Mouse (Mus musculus) midbrain, postnatal 0 days (tissue): ENCODE data around the gene Kif13a. TPM values are rescaled to one million over a fixed set of nuclear protein-coding genes. Genes with fewer than 3 reads are reported as not detected.

Source experiments
- ATAC-seq: fragments of 200-750 bp; cut with Nextera tagmentation; 2 replicates; pipeline ENCODE4 v1.8.0; 2017; ENCODE audit warnings: moderate number of reproducible peaks, mild to moderate bottlenecking, moderate TSS enrichment, moderate library complexity; ENCODE audit not compliant: low FRiP score
- DNase-seq: peaks from one replicate; pipeline ENCODE4 v3.0.0-alpha.2; 2015; ENCODE audit warnings: low spot score
- H3K27ac ChIP-seq: fragments of 300-500 bp; sonication (generic); 2 replicates; pipeline ENCODE4 v1.5.1; 2014; ENCODE audit warnings: low read depth, mild to moderate bottlenecking, low read length, mixed read lengths
- H3K27me3 ChIP-seq: fragments of 300-500 bp; sonication (generic); 2 replicates; pipeline ENCODE4 v1.6.1; 2014; ENCODE audit warnings: low read length, control low read depth, mixed read lengths; ENCODE audit not compliant: insufficient read depth
- H3K36me3 ChIP-seq: fragments of 300-500 bp; sonication (generic); 2 replicates; pipeline ENCODE4 v1.6.1; 2014; ENCODE audit warnings: low read length, control low read depth, mixed read lengths; ENCODE audit not compliant: insufficient read depth
- H3K4me1 ChIP-seq: fragments of 300-500 bp; sonication (generic); 2 replicates; pipeline ENCODE4 v1.6.1; 2014; ENCODE audit warnings: mild to moderate bottlenecking, control low read depth, antibody characterized with exemption, low read length, mixed read lengths; ENCODE audit not compliant: insufficient read depth
- H3K4me2 ChIP-seq: fragments of 300-500 bp; sonication (generic); 2 replicates; pipeline ENCODE4 v1.6.1; 2014; ENCODE audit warnings: low read depth, mild to moderate bottlenecking, low read length, mixed read lengths; ENCODE audit not compliant: poor library complexity, severe bottlenecking
- H3K4me3 ChIP-seq: fragments of 300-500 bp; sonication (generic); 2 replicates; pipeline ENCODE4 v1.5.1; 2014; ENCODE audit warnings: low read depth, mild to moderate bottlenecking, low read length, moderate library complexity
- H3K9ac ChIP-seq: fragments of 300-500 bp; sonication (generic); replicated peaks from 2 replicates; pipeline ENCODE4 v1.6.1; 2014; ENCODE audit warnings: mild to moderate bottlenecking, low read length, moderate library complexity, mixed read lengths; ENCODE audit not compliant: poor library complexity, severe bottlenecking
- H3K9me3 ChIP-seq: fragments of 300-500 bp; sonication (generic); 2 replicates; pipeline ENCODE4 v1.6.1; 2016; ENCODE audit warnings: low read length, control low read depth
- CTCF ChIP-seq: IDR thresholded peaks from 2 replicates; pipeline ENCODE4 v1.5.1; 2016; ENCODE audit warnings: antibody characterized with exemption, mild to moderate bottlenecking
- WGBS: fragments of 180-500 bp; shearing (Covaris S2); extraction: QIAGEN DNeasy Blood & Tissue Kit; methylation state at CpG from one replicate; pipeline ENCODE4 v1.1.7; 2014; 5-methylcytosine and 5-hydroxymethylcytosine counted together
- polyA plus RNA-seq: library from polyadenylated mRNA; unstranded; fragments of >200 nt; fragmentation: Nextera tagmentation; extraction: Ambion mirVana; gene quantifications from 2 replicates; pipeline ENCODE4 v1.2.1, GENCODE M21; 2015
- total RNA-seq: library from RNA; depleted of rRNA; stranded (reverse); fragments of >200 nt; gene quantifications from 2 replicates; pipeline ENCODE4 v1.2.3, GENCODE M21; 2014

Kif13a gene
- total and polyA plus RNA-seq, 2 experiments from 2014 or later: 10.1 to 31.7 TPM

- peaks cover 4% of the 10 kb centered on the region; the same call in 1 of the 2 replicates for H3K4me1 ChIP-seq
- no peaks in the 10 kb centered on the region for H3K36me3 ChIP-seq
- no peak overlapping the region for H3K4me2 ChIP-seq
- 88% methylated on average over 4 of the region's 4 CpGs for WGBS
- TF ChIP-seq CTCF: no peak
- H3K9me3 ChIP-seq: no peaks in the 10 kb centered on the region
- H3K27ac ChIP-seq: no peak overlapping the region
- no peaks in the 10 kb centered on the region for H3K27me3 ChIP-seq
- no peak overlapping the region for H3K9ac ChIP-seq
- DNase-seq (no peak), ATAC-seq (no peak)
- H3K4me3 ChIP-seq: no peak overlapping the region
Measured at GRCm38 (mm10) chr13:46737482-46737881, 192.2 kb downstream of the Kif13a start.

GRCm38 (mm10) chr13:46736479-46736865, 193.2 kb downstream of the Kif13a start:
- TF ChIP-seq CTCF: no peak
- H3K4me1 ChIP-seq: peaks cover 4% of the 10 kb centered on the region; the same call in 1 of the 2 replicates
- H3K4me3 ChIP-seq: peak overlapping the region; percentile 35
- DNase-seq (no peak), ATAC-seq (no peak)
- no peaks in the 10 kb centered on the region for H3K36me3 ChIP-seq
- H3K9me3 ChIP-seq: no peaks in the 10 kb centered on the region
- peak overlapping the region; percentile 24; the same call in 1 of the 2 replicates for H3K9ac ChIP-seq
- no peak overlapping the region for H3K27ac ChIP-seq
- H3K27me3 ChIP-seq: no peaks in the 10 kb centered on the region
- peak overlapping the region; percentile 67 for H3K4me2 ChIP-seq
- WGBS: 6% methylated on average over 12 of the region's 12 CpGs

- TF ChIP-seq CTCF: peak; percentile 19; the same call in 1 of the 2 replicates
- DNase-seq: peak; percentile 49
Measured at GRCm38 (mm10) chr13:46735808-46736478, 193.7 kb downstream of the Kif13a start.

GRCm38 (mm10) chr13:46735219-46735807, 194.4 kb downstream of the Kif13a start:
- no peaks in the 10 kb centered on the region for H3K27me3 ChIP-seq
- WGBS: 44% methylated on average over 11 of the region's 11 CpGs
- no peak for ATAC-seq
- H3K4me1 ChIP-seq: peaks cover 4% of the 10 kb centered on the region; the same call in 1 of the 2 replicates
- no peak for TF ChIP-seq CTCF
- peak overlapping the region; percentile 35 for H3K4me3 ChIP-seq
- H3K9ac ChIP-seq: 0 out of 2 replicates have a peak overlapping the region, but pooled peaks have one; percentile 24
- no peak overlapping the region for H3K27ac ChIP-seq
- no peak for DNase-seq
- no peaks in the 10 kb centered on the region for H3K9me3 ChIP-seq
- no peaks in the 10 kb centered on the region for H3K36me3 ChIP-seq
- peak overlapping the region; percentile 67 for H3K4me2 ChIP-seq

More at GRCm38 (mm10) chr13:46735808-46736478, 193.7 kb downstream of the Kif13a start:
- Histone ChIP-seq H3K9ac (peak overlapping the region; percentile 24; the same call in 1 of the 2 replicates), H3K4me3 (peak overlapping the region; percentile 35), H3K9me3 (no peaks in the 10 kb centered on the region), H3K4me2 (peak overlapping the region; percentile 67), H3K4me1 (peaks cover 4% of the 10 kb centered on the region; the same call in 1 of the 2 replicates), H3K27ac (no peak overlapping the region), H3K27me3 (no peaks in the 10 kb centered on the region), H3K36me3 (no peaks in the 10 kb centered on the region)
- no peak for ATAC-seq
- 1% methylated on average over 20 of the region's 20 CpGs for WGBS

GRCm38 (mm10) chr13:46729998-46730397, 199.7 kb downstream of the Kif13a start:
- Histone ChIP-seq H3K9ac (no peak overlapping the region), H3K27me3 (no peaks in the 10 kb centered on the region), H3K4me1 (peaks cover 6% of the 10 kb centered on the region; the same call in 1 of the 2 replicates), H3K4me2 (no peak overlapping the region), H3K9me3 (no peaks in the 10 kb centered on the region), H3K27ac (no peak overlapping the region), H3K4me3 (no peak overlapping the region), H3K36me3 (no peaks in the 10 kb centered on the region)
- no peak for TF ChIP-seq CTCF
- DNase-seq (no peak), ATAC-seq (no peak)
- 75% methylated on average over 2 of the region's 2 CpGs for WGBS

- H3K27ac ChIP-seq: peak overlapping the region; percentile 93
- H3K27me3 ChIP-seq: no peaks in the 10 kb centered on the region
- peak overlapping the region; percentile 72 for H3K9ac ChIP-seq
- H3K4me1 ChIP-seq: peaks cover 14% of the 10 kb centered on the region
- WGBS: 33% methylated on average over 5 of the region's 5 CpGs
- TF ChIP-seq CTCF: no peak
- peak overlapping the region; percentile 64 for H3K4me2 ChIP-seq
- no peaks in the 10 kb centered on the region for H3K9me3 ChIP-seq
- ATAC-seq (0 out of 2 replicates have a peak, but pooled peaks have one; percentile 9), DNase-seq (peak; percentile 5)
- H3K4me3 ChIP-seq: peak overlapping the region; percentile 97
- H3K36me3 ChIP-seq: no peaks in the 10 kb centered on the region
Measured at GRCm38 (mm10) chr13:46728411-46728810, 201.3 kb downstream of the Kif13a start.
